Comparison of ENCODE assay signal across 8 mouse cellular contexts in the genomic region with DNA sequence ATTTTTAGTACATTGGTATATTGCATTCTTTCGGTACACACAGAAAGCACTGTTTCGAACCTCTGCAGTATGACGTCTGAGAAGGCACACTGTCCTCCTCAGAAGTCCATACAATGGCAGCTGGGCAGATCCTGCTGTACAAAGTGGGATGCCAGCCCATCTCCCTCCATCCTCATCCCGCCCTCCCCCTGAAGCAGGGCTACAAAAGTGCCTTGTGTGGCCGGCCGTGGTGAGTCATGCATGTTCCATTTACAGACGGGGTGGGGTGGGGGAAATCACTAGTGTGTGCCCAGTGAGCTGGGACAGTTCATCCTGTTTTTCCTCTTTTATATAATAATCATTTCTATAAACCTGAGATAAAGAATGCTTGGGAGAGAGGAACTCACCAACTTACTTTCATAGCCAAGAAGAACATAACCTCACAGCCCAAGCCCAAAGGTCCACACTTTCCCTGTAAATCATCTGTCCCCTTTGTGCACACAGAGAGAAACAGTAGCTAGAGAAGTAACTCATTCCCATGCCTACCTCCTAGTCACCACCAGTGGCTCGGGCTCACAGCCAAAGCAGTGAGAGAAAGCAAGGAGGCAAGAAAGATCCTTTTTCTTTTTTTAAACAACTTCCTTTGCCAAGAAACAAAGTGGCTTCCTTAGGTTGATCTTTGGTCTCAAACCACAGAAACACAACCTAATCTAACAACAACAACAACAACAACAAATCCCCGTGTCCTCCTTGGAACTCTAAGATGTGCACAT. TPM values are rescaled to one million over a fixed set of nuclear protein-coding genes. Genes with fewer than 3 reads are reported as not detected.
DNase-seq lines count a peak whose midpoint lies in the region; ATAC-seq lines count a peak whose summit lies in the region.

No protein-coding gene starts in this region.

- H3K36me3 ChIP-seq in embryonic facial prominence, embryonic 14.5 days (ENCODE audit: control insufficient read depth, insufficient read depth, low read length): no peaks in the 10 kb centered on the region
- H3K36me3 ChIP-seq in embryonic facial prominence, embryonic 10.5 days (replicated peaks): no peaks in the 10 kb centered on the region
- H3K36me3 ChIP-seq in intestine, embryonic 14.5 days (ENCODE audit: control insufficient read depth, insufficient read depth, low read length): no peaks in the 10 kb centered on the region
- no peaks in the 10 kb centered on the region for H3K36me3 ChIP-seq in lung, embryonic 16.5 days (ENCODE audit: control insufficient read depth, insufficient read depth, low read length)
- no peaks in the 10 kb centered on the region for H3K36me3 ChIP-seq in stomach, embryonic 15.5 days

- H3K9me3 ChIP-seq in embryonic facial prominence, embryonic 14.5 days (ENCODE audit: control insufficient read depth, low read length): no peaks in the 10 kb centered on the region
- no peaks in the 10 kb centered on the region for H3K9me3 ChIP-seq in embryonic facial prominence, embryonic 10.5 days
- no peaks in the 10 kb centered on the region for H3K9me3 ChIP-seq in intestine, embryonic 14.5 days (ENCODE audit: control insufficient read depth, low read length)
- H3K9me3 ChIP-seq in lung, embryonic 16.5 days (ENCODE audit: control insufficient read depth, low read length): no peaks in the 10 kb centered on the region
- no peaks in the 10 kb centered on the region for H3K9me3 ChIP-seq in stomach, embryonic 15.5 days

- H3K4me1 ChIP-seq in embryonic facial prominence, embryonic 14.5 days (ENCODE audit: control insufficient read depth, insufficient read depth, low read length): 0 out of 2 replicates have a peak, but pooled peaks cover 4% of the 10 kb centered on the region
- no peaks in the 10 kb centered on the region for H3K4me1 ChIP-seq in embryonic facial prominence, embryonic 10.5 days
- 0 out of 2 replicates have a peak, but pooled peaks cover 6% of the 10 kb centered on the region for H3K4me1 ChIP-seq in intestine, embryonic 14.5 days (replicated peaks; ENCODE audit: control insufficient read depth, insufficient read depth, low read length)
- peaks cover 5% of the 10 kb centered on the region; the same call in 1 of the 2 replicates for H3K4me1 ChIP-seq in lung, embryonic 16.5 days (replicated peaks; ENCODE audit: control insufficient read depth, insufficient read depth, low read length)
- peaks cover 3% of the 10 kb centered on the region; the same call in 1 of the 2 replicates for H3K4me1 ChIP-seq in stomach, embryonic 15.5 days

- no peak overlapping the region for H3K4me3 ChIP-seq in embryonic facial prominence, embryonic 14.5 days (ENCODE audit: low read depth, low read length)
- H3K4me3 ChIP-seq in embryonic facial prominence, embryonic 10.5 days: no peak overlapping the region
- H3K4me3 ChIP-seq in intestine, embryonic 14.5 days (ENCODE audit: low read depth, low read length): no peak overlapping the region
- H3K4me3 ChIP-seq in lung, embryonic 16.5 days (ENCODE audit: low read length): no peak overlapping the region
- H3K4me3 ChIP-seq in stomach, embryonic 15.5 days (replicated peaks): no peak overlapping the region

- H3K27me3 ChIP-seq in embryonic facial prominence, embryonic 14.5 days (replicated peaks; ENCODE audit: control insufficient read depth, insufficient read depth, low read length): no peaks in the 10 kb centered on the region
- no peaks in the 10 kb centered on the region for H3K27me3 ChIP-seq in embryonic facial prominence, embryonic 10.5 days (replicated peaks; ENCODE audit: low read depth, poor library complexity, severe bottlenecking)
- H3K27me3 ChIP-seq in intestine, embryonic 14.5 days (replicated peaks; ENCODE audit: control insufficient read depth, insufficient read depth, low read length): no peaks in the 10 kb centered on the region
- no peaks in the 10 kb centered on the region for H3K27me3 ChIP-seq in lung, embryonic 16.5 days (ENCODE audit: control insufficient read depth, insufficient read depth, low read depth, low read length)
- H3K27me3 ChIP-seq in stomach, embryonic 15.5 days (replicated peaks): no peaks in the 10 kb centered on the region

- ATAC-seq in embryonic facial prominence, embryonic 14.5 days (ENCODE audit: low read depth): 0 out of 2 replicates have a peak, but pooled peaks have one; percentile 57
- ATAC-seq in intestine, embryonic 14.5 days (replicated peaks; ENCODE audit: low FRiP score, low TSS enrichment, low read depth): peak; percentile 77
- ATAC-seq in lung, embryonic 16.5 days (ENCODE audit: low read depth): peak; percentile 69
- ATAC-seq in stomach, embryonic 15.5 days (ENCODE audit: insufficient read depth, low FRiP score, low read depth): peak; percentile 62

- peak; percentile 36 for DNase-seq in embryonic facial prominence, embryonic 14.5 days (ENCODE audit: low spot score)
- no peak for DNase-seq in embryonic facial prominence, embryonic 10.5 days (ENCODE audit: low spot score)
- DNase-seq in urinary bladder, adult 18-20 months (ENCODE audit: low spot score in 2 of 2): peak; percentile 15 to 44
- no peak for DNase-seq in urinary bladder, adult 2 months (ENCODE audit: low spot score)
- no peak for DNase-seq in intestine, embryonic 14.5 days (ENCODE audit: low spot score)
- no peak for DNase-seq in thymus, postnatal 10 days (ENCODE audit: low spot score in 2 of 2)

- H3K4me2 ChIP-seq in embryonic facial prominence, embryonic 14.5 days (ENCODE audit: low read depth, low read length): no peak overlapping the region
- no peak overlapping the region for H3K4me2 ChIP-seq in intestine, embryonic 14.5 days (ENCODE audit: low read length)
- H3K4me2 ChIP-seq in lung, embryonic 16.5 days (ENCODE audit: low read depth, low read length): no peak overlapping the region
- H3K4me2 ChIP-seq in stomach, embryonic 15.5 days: no peak overlapping the region

- WGBS in embryonic facial prominence, embryonic 14.5 days: 66% methylated on average over 9 of the region's 9 CpGs
- 82% methylated on average over 9 of the region's 9 CpGs for WGBS in embryonic facial prominence, embryonic 10.5 days
- WGBS in intestine, embryonic 14.5 days: 68% methylated on average over 9 of the region's 9 CpGs
- WGBS in lung, embryonic 16.5 days: 56% methylated on average over 9 of the region's 9 CpGs
- 67% methylated on average over 9 of the region's 9 CpGs for WGBS in stomach, embryonic 15.5 days

- peak overlapping the region; percentile 33; the same call in 1 of the 2 replicates for H3K27ac ChIP-seq in embryonic facial prominence, embryonic 14.5 days (replicated peaks; ENCODE audit: low read depth, low read length)
- no peak overlapping the region for H3K27ac ChIP-seq in embryonic facial prominence, embryonic 10.5 days (replicated peaks)
- 0 out of 2 replicates have a peak overlapping the region, but pooled peaks have one; percentile 22 for H3K27ac ChIP-seq in intestine, embryonic 14.5 days (ENCODE audit: low read depth)
- peak overlapping the region; percentile 23; the same call in 1 of the 2 replicates for H3K27ac ChIP-seq in lung, embryonic 16.5 days (ENCODE audit: low read length)
- H3K27ac ChIP-seq in stomach, embryonic 15.5 days: peak overlapping the region; percentile 67

- no peak overlapping the region for H3K9ac ChIP-seq in embryonic facial prominence, embryonic 14.5 days (ENCODE audit: low read depth, low read length)
- no peak overlapping the region for H3K9ac ChIP-seq in intestine, embryonic 14.5 days (ENCODE audit: low read length)
- H3K9ac ChIP-seq in lung, embryonic 16.5 days (ENCODE audit: low read length): no peak overlapping the region
- H3K9ac ChIP-seq in stomach, embryonic 15.5 days: no peak overlapping the region

RNA-seq across cellular contexts. Expression of a gene that starts 8.4 kb away (rescaled TPM):
- polyA plus RNA-seq in embryonic facial prominence, embryonic 14.5 days (2014; fragmentation: Nextera tagmentation; extraction: Ambion mirVana): 2.0 and 2.3 TPM in 2 replicates
- 5.1 and 5.4 TPM in 2 replicates for polyA plus RNA-seq in embryonic facial prominence, embryonic 10.5 days (2016; fragmentation: Nextera tagmentation; extraction: Ambion mirVana)
- 8.0 and 9.7 TPM in 2 replicates for polyA plus RNA-seq in urinary bladder, adult 2 months (2012; rRNA removed)
- polyA plus RNA-seq in intestine, embryonic 14.5 days (2014; fragmentation: Nextera tagmentation; extraction: Ambion mirVana): 4.0 and 5.9 TPM in 2 replicates
- 3.2 and 3.5 TPM in 2 replicates for polyA plus RNA-seq in lung, embryonic 16.5 days (2015; fragmentation: Nextera tagmentation; extraction: Ambion mirVana)
- 5.4 and 5.8 TPM in 2 replicates for polyA plus RNA-seq in stomach, embryonic 15.5 days (2015; fragmentation: Nextera tagmentation; extraction: Ambion mirVana)

RNA-seq across cellular contexts. Expression of a gene that starts 31.9 kb away (rescaled TPM):
- polyA plus RNA-seq in embryonic facial prominence, embryonic 14.5 days (2014; fragmentation: Nextera tagmentation; extraction: Ambion mirVana): 155 and 167 TPM in 2 replicates
- 228 and 238 TPM in 2 replicates for polyA plus RNA-seq in embryonic facial prominence, embryonic 10.5 days (2016; fragmentation: Nextera tagmentation; extraction: Ambion mirVana)
- 55.5 and 65.6 TPM in 2 replicates for polyA plus RNA-seq in urinary bladder, adult 2 months (2012; rRNA removed)
- 162 and 179 TPM in 2 replicates for polyA plus RNA-seq in intestine, embryonic 14.5 days (2014; fragmentation: Nextera tagmentation; extraction: Ambion mirVana)
- 150 and 152 TPM in 2 replicates for polyA plus RNA-seq in lung, embryonic 16.5 days (2015; fragmentation: Nextera tagmentation; extraction: Ambion mirVana)
- 144 and 163 TPM in 2 replicates for polyA plus RNA-seq in stomach, embryonic 15.5 days (2015; fragmentation: Nextera tagmentation; extraction: Ambion mirVana)

Comparison
In these comparisons a context has a peak if more than half of its experiments do, and no peak if none do; other contexts are left out.
1. DNase-seq: peak in embryonic facial prominence, embryonic 14.5 days (single experiment) and urinary bladder, adult 18-20 months (2 of 2); none in embryonic facial prominence, embryonic 10.5 days (single experiment), urinary bladder, adult 2 months (single experiment), intestine, embryonic 14.5 days (single experiment) and thymus, postnatal 10 days (0 of 2).
2. Peak in every context shown above with its lines, with median percentiles within 50 percentile points of each other: ATAC-seq.